Mouse (Mus musculus) CH12.LX (cell line): ENCODE measurements around the gene Gm27027.

ENCODE experiments used
- CHD1 ChIP-seq: IDR thresholded peaks from 2 replicates; pipeline ENCODE4 v1.6.1; 2012; ENCODE audit warnings: low read depth, low read length, improper control_type of control experiment, inconsistent platforms
- CTCF ChIP-seq, 2 experiments: IDR thresholded peaks in 1 of 2; conservative IDR thresholded peaks in 1 of 2; 2 replicates each; pipeline ENCODE4 v1.5.1; 2011 to 2012; ENCODE audit warnings: low read depth in 2 of 2, low read length in 2 of 2, improper control_type of control experiment in 1 of 2, inconsistent platforms in 1 of 2, mild to moderate bottlenecking in 1 of 2, moderate library complexity in 1 of 2
- E2F4 ChIP-seq: IDR thresholded peaks from 2 replicates; pipeline ENCODE4 v1.6.1; 2011; ENCODE audit warnings: low read depth, low read length, improper control_type of control experiment; ENCODE audit not compliant: insufficient replicate concordance
- EP300 ChIP-seq: IDR thresholded peaks from 2 replicates; pipeline ENCODE4 v1.6.1; 2011; ENCODE audit warnings: low read length, improper control_type of control experiment
- KAT2A ChIP-seq: IDR thresholded peaks from 2 replicates; pipeline ENCODE4 v1.6.1; 2012; ENCODE audit warnings: low read length, improper control_type of control experiment, inconsistent platforms; ENCODE audit not compliant: insufficient replicate concordance
- TCF12 ChIP-seq: IDR thresholded peaks from 2 replicates; pipeline ENCODE4 v1.6.1; 2014; ENCODE audit warnings: low read depth, mild to moderate bottlenecking, inconsistent platforms, low read length, improper control_type of control experiment
- ZMIZ1 ChIP-seq: IDR thresholded peaks from 2 replicates; pipeline ENCODE4 v1.6.1; 2012; ENCODE audit warnings: low read depth, mild to moderate bottlenecking, inconsistent platforms, low read length, improper control_type of control experiment
- ZNF384 ChIP-seq: IDR thresholded peaks from 2 replicates; pipeline ENCODE4 v1.6.1; 2012; ENCODE audit warnings: low read depth, low read length, improper control_type of control experiment, inconsistent platforms

GRCm38 (mm10) chr2:94044174-94044573, 48.0 kb upstream of the Gm27027 start:
- no peak for TF ChIP-seq EP300
- no peak for TF ChIP-seq TCF12
- TF ChIP-seq CHD1 = no peak
- TF ChIP-seq ZMIZ1 = no peak
- no peak for TF ChIP-seq KAT2A
- no peak for TF ChIP-seq ZNF384
- no peak for TF ChIP-seq CTCF (conservative IDR thresholded peaks at IDR 0.05 in 1 of 2, IDR thresholded peaks at IDR 0.05 in 1 of 2; ENCODE audit: low read depth in 2 of 2, low read length in 2 of 2)
- TF ChIP-seq E2F4 = no peak
